Mouse (Mus musculus) cerebellum, adult 18-20 months (tissue): ENCODE measurements around the gene Wnt7a.

Source experiments
- DNase-seq, 2 experiments: peaks; one replicate each; pipeline ENCODE4 v3.0.0; 2021

Gene Wnt7a

GRCm38 (mm10) chr6:91410961-91411368 lies at the start of gene Wnt7a:
Wnt7a (minus strand) TSS chr6:91411363.
- DNase-seq: peak; percentile 61 to 78

DNA sequence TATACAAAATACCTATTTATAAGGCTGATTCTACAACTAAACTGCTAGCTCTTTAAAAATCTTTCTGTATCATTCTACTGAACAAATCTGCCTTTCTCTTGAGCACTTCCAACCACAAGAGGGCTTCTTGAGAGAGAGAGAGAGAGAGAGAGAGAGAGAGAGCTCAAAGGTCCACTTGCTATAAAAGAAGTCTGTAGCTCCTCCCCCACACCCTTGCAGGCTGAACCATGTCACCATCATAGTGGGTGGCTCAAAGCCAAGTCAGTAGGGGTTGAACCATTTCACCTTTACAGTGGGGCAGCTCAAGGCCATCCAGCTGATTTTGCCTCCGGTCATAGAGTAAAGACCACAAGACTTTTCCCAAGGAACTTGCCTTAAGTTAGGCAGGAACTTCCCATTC lies 48.3 kb upstream of the Wnt7a start:
- DNase-seq: no peak

GRCm38 (mm10) chr6:91454546-91454945 lies 43.4 kb upstream of the Wnt7a start:
- no peak for DNase-seq

- DNase-seq: no peak
Measured at GRCm38 (mm10) chr6:91452056-91452455, 40.9 kb upstream of the Wnt7a start.

DNA sequence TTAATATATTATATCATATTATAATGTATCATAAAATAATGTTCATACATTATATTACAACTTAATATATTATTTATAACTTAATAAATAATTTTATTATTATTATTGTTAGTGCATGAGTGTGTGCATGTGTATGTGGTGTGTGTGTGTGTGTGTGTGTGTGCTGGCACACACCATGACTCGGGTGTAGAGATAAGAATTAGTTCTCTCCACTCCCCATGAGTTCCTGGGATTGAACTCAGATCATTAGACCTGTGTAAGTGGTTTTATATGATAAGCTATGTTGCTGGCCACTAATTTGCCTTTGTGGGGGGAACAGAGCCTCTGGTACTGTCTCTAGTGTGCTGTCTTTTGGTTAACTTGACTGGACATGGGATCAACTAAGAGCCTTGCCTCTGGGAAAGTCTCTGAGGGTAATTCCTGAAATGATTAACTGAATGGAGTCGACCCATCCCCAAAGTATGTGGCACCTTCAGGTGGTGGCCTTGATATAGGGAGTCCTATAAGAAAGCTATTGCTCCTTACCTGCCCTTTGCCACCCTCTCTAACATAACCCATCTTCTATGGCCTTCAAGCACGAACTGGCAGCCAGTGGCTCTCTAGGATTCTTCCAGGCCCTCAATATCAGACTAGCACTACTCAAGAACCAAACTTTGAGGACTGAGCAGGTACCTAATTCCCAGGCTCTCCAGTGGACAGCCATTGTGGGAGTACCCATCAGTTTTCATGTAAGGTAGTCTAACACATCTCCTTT lies 38.5 kb upstream of the Wnt7a start:
- no peak for DNase-seq

DNA sequence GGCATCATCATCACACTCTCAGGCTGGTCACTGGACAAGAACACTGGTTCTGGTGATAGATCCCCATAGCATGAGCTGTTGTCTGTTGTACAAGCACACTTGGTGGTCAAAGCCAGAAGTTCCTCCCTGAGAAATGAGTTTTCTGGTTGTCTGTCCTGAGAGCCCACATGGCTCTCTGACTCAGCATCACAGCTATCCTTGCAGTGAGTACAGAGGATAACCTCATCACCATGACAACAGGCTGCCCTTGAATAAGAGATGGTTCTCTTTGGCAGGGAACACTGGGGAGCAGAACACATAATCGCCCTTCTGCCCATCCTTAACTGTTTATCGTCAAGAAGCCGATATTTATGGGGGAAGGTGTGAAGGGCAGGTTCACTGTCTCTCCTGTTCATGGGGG lies 34.2 kb upstream of the Wnt7a start:
- no peak for DNase-seq

- DNase-seq: no peak
Measured at GRCm38 (mm10) chr6:91441145-91441662, 30.0 kb upstream of the Wnt7a start.

DNA sequence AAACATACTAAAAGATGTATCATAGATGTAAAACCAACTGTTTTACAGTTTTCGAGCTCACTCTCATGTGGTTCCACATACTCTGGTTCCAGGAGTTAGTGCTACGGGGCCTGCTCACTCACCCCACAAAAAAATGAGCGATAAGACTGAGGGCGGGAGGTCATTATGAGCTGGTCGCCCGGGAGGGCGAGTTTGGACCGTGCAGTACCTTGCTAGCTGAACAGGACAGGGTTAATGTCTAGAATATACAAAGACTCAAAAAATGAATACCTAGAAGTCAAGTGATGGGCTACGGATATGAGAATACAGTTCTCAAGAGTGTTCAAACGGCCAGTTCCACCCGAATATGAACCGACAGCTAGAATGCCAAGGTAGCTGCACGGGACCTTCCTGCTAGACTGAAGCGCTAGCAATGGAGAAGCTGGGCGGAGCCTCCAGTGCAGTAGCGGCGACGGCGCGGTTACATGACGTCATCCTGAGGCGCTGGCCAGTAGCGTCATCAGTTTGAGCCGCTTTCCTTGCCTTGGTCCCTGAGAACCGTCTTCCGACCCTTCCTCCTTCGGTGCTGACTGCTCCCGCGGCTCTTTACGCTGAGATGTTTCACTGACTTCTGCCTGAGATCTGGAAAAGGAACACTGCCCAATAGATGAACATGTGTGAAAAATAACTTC lies 29.4 kb upstream of the Wnt7a start:
- DNase-seq: peak; percentile 95 to 98

DNA sequence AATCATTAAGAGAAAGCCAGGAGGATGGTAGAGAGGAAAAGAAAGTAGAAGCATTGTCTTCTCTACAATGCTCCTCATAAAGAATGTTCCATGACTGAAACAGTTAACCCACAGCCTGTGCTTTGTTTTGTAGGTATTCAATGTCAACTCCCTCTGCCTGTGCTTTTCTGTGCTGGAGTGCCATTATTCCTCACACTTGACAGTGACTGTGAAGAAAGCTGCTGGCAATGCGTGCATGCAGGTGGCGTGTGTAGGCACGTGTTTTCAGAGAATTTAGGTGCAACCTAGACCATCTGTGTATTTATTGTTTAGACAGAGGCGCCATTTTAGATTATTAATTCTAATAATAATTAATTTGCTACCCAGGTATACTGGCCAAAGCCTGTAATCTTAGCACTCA lies 13.0 kb upstream of the Wnt7a start:
- DNase-seq: no peak

GRCm38 (mm10) chr6:91421629-91422028 lies 10.5 kb upstream of the Wnt7a start:
- no peak for DNase-seq

DNA sequence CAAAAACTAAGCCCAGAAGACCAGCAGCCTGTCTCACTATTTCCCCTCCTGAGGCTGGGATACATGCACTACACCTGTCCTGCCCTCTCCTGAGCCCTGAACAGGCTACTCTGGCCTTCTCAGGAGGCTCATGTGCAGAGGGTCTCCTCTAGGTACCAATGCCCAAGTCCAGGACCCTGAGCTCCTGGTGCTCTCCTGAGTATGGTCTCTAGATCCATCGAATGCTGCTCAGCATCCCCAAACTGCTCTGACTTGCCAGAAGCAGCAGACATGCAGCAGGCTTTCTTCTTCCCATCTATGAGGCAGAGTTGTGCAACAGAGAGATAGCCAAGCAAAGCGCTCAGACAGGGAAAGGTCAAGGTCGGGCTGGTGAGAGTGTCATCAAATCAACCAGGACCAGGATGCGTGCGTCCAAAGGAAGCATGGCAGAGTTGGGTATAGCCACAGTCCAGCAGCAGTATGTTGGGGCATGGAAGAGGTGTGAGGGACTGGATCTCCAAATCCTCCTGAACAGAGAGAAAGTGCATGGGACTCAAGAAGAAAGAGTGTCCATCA lies 6.2 kb upstream of the Wnt7a start:
- DNase-seq: no peak

GRCm38 (mm10) chr6:91416146-91416545 lies 5.0 kb upstream of the Wnt7a start:
- no peak for DNase-seq

GRCm38 (mm10) chr6:91414890-91415289 lies 3.7 kb upstream of the Wnt7a start:
- peak; percentile 48 to 73 for DNase-seq

GRCm38 (mm10) chr6:91411369-91411981 lies 312 bp upstream of the Wnt7a start:
- peak; percentile 93 to 97 for DNase-seq

GRCm38 (mm10) chr6:91410168-91410780 lies 889 bp downstream of the Wnt7a start:
- DNase-seq: peak; percentile 49 to 58

DNA sequence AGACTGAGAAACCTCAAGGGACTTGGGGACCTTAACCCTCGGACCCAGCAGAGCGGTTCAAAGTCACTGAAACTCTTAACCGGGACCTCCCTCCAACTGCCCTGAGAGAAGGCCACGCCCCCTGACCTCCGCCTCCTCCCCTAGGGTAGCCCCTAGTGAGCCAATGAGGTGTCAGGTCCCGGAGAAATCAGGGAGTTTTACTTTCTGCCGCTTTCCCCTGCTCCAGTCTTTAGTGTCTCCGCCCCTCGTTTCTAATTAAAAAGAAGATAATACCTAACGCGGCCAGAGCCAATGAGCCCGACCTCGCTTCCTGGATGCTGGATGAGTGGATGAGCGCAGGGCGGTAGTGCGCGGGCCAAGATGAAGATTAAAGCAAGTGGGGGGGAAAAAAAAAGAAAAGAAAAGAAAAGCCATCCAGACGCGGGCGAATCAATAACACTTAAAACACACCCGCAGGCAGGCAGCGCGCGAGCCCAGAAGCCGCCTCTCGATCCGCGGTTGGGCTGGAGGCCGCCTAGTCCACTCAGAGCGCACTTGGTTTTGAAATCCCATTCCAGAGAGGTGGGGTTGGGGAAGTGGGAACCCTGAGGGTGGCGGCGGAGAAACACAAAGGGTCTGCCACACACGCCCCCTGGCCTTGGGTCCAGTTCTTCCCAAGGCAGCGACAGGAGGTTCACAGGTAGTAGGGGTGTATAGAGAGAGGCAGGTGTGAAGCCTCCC lies 1.6 kb downstream of the Wnt7a start:
- DNase-seq: peak; percentile 75 to 79

DNA sequence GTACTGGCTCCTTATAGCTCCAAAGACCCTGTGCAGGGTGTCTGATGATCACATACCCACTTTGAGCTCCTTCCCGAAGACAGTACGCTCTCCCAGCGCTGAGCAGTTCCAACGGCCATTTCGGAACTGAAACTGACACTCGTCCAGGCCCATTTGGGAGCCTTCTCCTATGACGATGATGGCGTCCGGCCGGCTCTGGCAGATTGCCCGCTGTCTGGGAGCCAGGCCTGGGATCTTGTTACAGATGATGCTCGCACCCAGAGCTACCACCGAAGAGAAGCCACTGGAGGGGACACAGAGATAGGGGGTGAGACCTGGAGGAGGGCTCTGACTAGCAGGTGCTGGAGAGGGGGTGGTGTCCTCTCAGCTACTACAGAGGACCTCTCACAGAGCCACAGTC lies 2.5 kb downstream of the Wnt7a start:
- peak; percentile 75 to 85 for DNase-seq

DNA sequence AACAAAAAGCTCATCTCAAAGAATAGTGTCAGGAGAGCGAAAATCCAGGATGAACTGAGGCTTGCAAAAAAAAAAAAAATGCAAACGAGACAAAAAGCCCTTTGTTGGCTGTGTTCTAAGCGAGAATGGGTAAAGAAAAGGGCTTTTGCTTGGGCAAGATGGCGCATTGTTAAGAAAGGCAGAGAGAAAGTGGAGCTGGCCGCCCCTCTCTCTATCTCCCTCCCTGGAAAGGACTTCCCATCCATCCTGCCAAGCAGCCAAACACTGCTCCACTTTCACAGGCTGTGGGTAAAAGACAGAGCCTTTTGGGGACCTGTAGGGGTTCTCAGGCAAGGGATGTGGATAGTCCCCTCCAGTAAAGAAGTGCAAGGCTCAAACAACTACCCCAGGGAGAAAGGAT lies 9.6 kb downstream of the Wnt7a start:
- DNase-seq: peak in 1 of 2 experiments; percentile 12

GRCm38 (mm10) chr6:91400514-91400913 lies 10.6 kb downstream of the Wnt7a start:
- DNase-seq: peak; percentile 48 to 49

GRCm38 (mm10) chr6:91392475-91393174 lies 18.5 kb downstream of the Wnt7a start:
- no peak for DNase-seq

- DNase-seq: no peak
Measured at GRCm38 (mm10) chr6:91389141-91389540, 22.0 kb downstream of the Wnt7a start.

GRCm38 (mm10) chr6:91384415-91384814 lies 26.7 kb downstream of the Wnt7a start:
- no peak for DNase-seq
